Mouse (Mus musculus): ENCODE data around the gene Cplx3. TPM values are rescaled to one million over a fixed set of nuclear protein-coding genes. Genes with fewer than 3 reads are reported as not detected.

The Cplx3 gene
- polyA plus RNA-seq, 1 experiment from 2014 or later: 0.65 TPM

- 73% methylated on average over 14 of the region's 14 CpGs for WGBS
- Histone ChIP-seq H3K4me3 (replicated peaks) (no peak overlapping the region), H3K4me1 (peaks cover 12% of the 10 kb centered on the region; the same call in 1 of the 2 replicates), H3K27me3 (no peaks in the 10 kb centered on the region), H3K4me2 (no peak overlapping the region), H3K9ac (no peak overlapping the region), H3K9me3 (no peaks in the 10 kb centered on the region), H3K36me3 (replicated peaks) (peaks cover 74% of the 10 kb centered on the region), H3K27ac (no peak overlapping the region)
- peak; percentile 49 for ATAC-seq (ENCODE audit: low FRiP score)
Observed at GRCm38 (mm10) chr9:57629118-57629874, 23.2 kb upstream of the Cplx3 start.

- Histone ChIP-seq H3K27me3 (no peaks in the 10 kb centered on the region), H3K9ac (no peak overlapping the region), H3K27ac (no peak overlapping the region), H3K4me3 (replicated peaks) (no peak overlapping the region), H3K9me3 (no peaks in the 10 kb centered on the region), H3K4me2 (no peak overlapping the region), H3K4me1 (peaks cover 6% of the 10 kb centered on the region; the same call in 1 of the 2 replicates), H3K36me3 (replicated peaks) (peaks cover 72% of the 10 kb centered on the region)
- 93% methylated on average over 12 of the region's 12 CpGs for WGBS
- peak; percentile 20; the same call in 1 of the 2 replicates for ATAC-seq (ENCODE audit: low FRiP score)
Observed at GRCm38 (mm10) chr9:57628717-57629116, 22.6 kb upstream of the Cplx3 start.

- Histone ChIP-seq H3K9me3 (no peaks in the 10 kb centered on the region), H3K9ac (no peak overlapping the region), H3K36me3 (replicated peaks) (peaks cover 72% of the 10 kb centered on the region), H3K27me3 (no peaks in the 10 kb centered on the region), H3K27ac (no peak overlapping the region), H3K4me2 (no peak overlapping the region), H3K4me1 (peaks cover 4% of the 10 kb centered on the region; the same call in 1 of the 2 replicates), H3K4me3 (replicated peaks) (no peak overlapping the region)
- WGBS: 93% methylated on average over 11 of the region's 11 CpGs
- ATAC-seq (ENCODE audit: low FRiP score): no peak
Observed at GRCm38 (mm10) chr9:57627892-57628291, 21.8 kb upstream of the Cplx3 start.

GRCm38 (mm10) chr9:57627191-57627590, 21.1 kb upstream of the Cplx3 start:
- H3K27me3 ChIP-seq: no peaks in the 10 kb centered on the region
- H3K36me3 ChIP-seq (replicated peaks): peaks cover 70% of the 10 kb centered on the region
- WGBS: 92% methylated on average over 17 of the region's 17 CpGs
- no peak overlapping the region for H3K4me3 ChIP-seq (replicated peaks)
- ATAC-seq (ENCODE audit: low FRiP score): no peak
- peaks cover 4% of the 10 kb centered on the region; the same call in 1 of the 2 replicates for H3K4me1 ChIP-seq
- no peak overlapping the region for H3K4me2 ChIP-seq
- no peaks in the 10 kb centered on the region for H3K9me3 ChIP-seq
- H3K27ac ChIP-seq: no peak overlapping the region
- H3K9ac ChIP-seq: no peak overlapping the region

GRCm38 (mm10) chr9:57625674-57626500, 19.8 kb upstream of the Cplx3 start:
- H3K4me2 ChIP-seq: no peak overlapping the region
- WGBS: 70% methylated on average over 15 of the region's 15 CpGs
- no peak overlapping the region for H3K4me3 ChIP-seq (replicated peaks)
- H3K9me3 ChIP-seq: no peaks in the 10 kb centered on the region
- peak overlapping the region; percentile 12; the same call in 1 of the 2 replicates for H3K9ac ChIP-seq
- peak; percentile 27; the same call in 1 of the 2 replicates for ATAC-seq (ENCODE audit: low FRiP score)
- no peaks in the 10 kb centered on the region for H3K27me3 ChIP-seq
- H3K27ac ChIP-seq: 0 out of 2 replicates have a peak overlapping the region, but pooled peaks have one; percentile 25
- peaks cover 62% of the 10 kb centered on the region for H3K36me3 ChIP-seq (replicated peaks)
- peaks cover 4% of the 10 kb centered on the region; the same call in 1 of the 2 replicates for H3K4me1 ChIP-seq

GRCm38 (mm10) chr9:57624295-57624694, 18.2 kb upstream of the Cplx3 start:
- Histone ChIP-seq H3K36me3 (replicated peaks) (peaks cover 48% of the 10 kb centered on the region), H3K4me3 (replicated peaks) (no peak overlapping the region), H3K4me1 (peaks cover 4% of the 10 kb centered on the region; the same call in 1 of the 2 replicates), H3K27ac (no peak overlapping the region), H3K9me3 (no peaks in the 10 kb centered on the region), H3K4me2 (no peak overlapping the region), H3K9ac (no peak overlapping the region), H3K27me3 (no peaks in the 10 kb centered on the region)
- ATAC-seq (ENCODE audit: low FRiP score): no peak
- 92% methylated on average over 7 of the region's 7 CpGs for WGBS

GRCm38 (mm10) chr9:57620674-57621073, 14.6 kb upstream of the Cplx3 start, which contains the start of gene Lman1l:
Gene Lman1l, minus strand, starts transcription at chr9:57620774.
- peaks cover 13% of the 10 kb centered on the region for H3K36me3 ChIP-seq (replicated peaks)
- 99% methylated on average over 5 of the region's 5 CpGs for WGBS
- no peaks in the 10 kb centered on the region for H3K27me3 ChIP-seq
- no peak within 1 kb of the TSS for H3K4me2 ChIP-seq
- peaks cover under 1% of the 10 kb centered on the region; the same call in 1 of the 2 replicates for H3K4me1 ChIP-seq
- H3K27ac ChIP-seq: no peak within 1 kb of the TSS
- no peak for ATAC-seq (ENCODE audit: low FRiP score)
- no peaks in the 10 kb centered on the region for H3K9me3 ChIP-seq
- no peak within 1 kb of the TSS for H3K9ac ChIP-seq
- no peak within 1 kb of the TSS for H3K4me3 ChIP-seq (replicated peaks)

GRCm38 (mm10) chr9:57618854-57619253, 12.8 kb upstream of the Cplx3 start:
- H3K9ac ChIP-seq: no peak overlapping the region
- no peak overlapping the region for H3K4me3 ChIP-seq (replicated peaks)
- H3K4me2 ChIP-seq: no peak overlapping the region
- H3K4me1 ChIP-seq: no peaks in the 10 kb centered on the region
- H3K27me3 ChIP-seq: no peaks in the 10 kb centered on the region
- ATAC-seq (ENCODE audit: low FRiP score): no peak
- H3K27ac ChIP-seq: no peak overlapping the region
- no peaks in the 10 kb centered on the region for H3K9me3 ChIP-seq
- H3K36me3 ChIP-seq (replicated peaks): no peaks in the 10 kb centered on the region
- WGBS: 88% methylated on average over 8 of the region's 8 CpGs

GRCm38 (mm10) chr9:57617556-57618169, 11.6 kb upstream of the Cplx3 start:
- Histone ChIP-seq H3K9ac (no peak overlapping the region), H3K36me3 (replicated peaks) (no peaks in the 10 kb centered on the region), H3K27ac (no peak overlapping the region), H3K27me3 (no peaks in the 10 kb centered on the region), H3K9me3 (no peaks in the 10 kb centered on the region), H3K4me3 (replicated peaks) (no peak overlapping the region), H3K4me2 (no peak overlapping the region), H3K4me1 (no peaks in the 10 kb centered on the region)
- no peak for ATAC-seq (ENCODE audit: low FRiP score)
- 80% methylated on average over 8 of the region's 8 CpGs for WGBS

- Histone ChIP-seq H3K9me3 (no peaks in the 10 kb centered on the region), H3K4me1 (0 out of 2 replicates have a peak, but pooled peaks cover 8% of the 10 kb centered on the region), H3K9ac (no peak overlapping the region), H3K4me3 (replicated peaks) (no peak overlapping the region), H3K27me3 (no peaks in the 10 kb centered on the region), H3K36me3 (replicated peaks) (no peaks in the 10 kb centered on the region), H3K27ac (no peak overlapping the region), H3K4me2 (no peak overlapping the region)
- WGBS: 90% methylated on average over 4 of the region's 4 CpGs
- no peak for ATAC-seq (ENCODE audit: low FRiP score)
Observed at GRCm38 (mm10) chr9:57614786-57615185, 8.7 kb upstream of the Cplx3 start.

GRCm38 (mm10) chr9:57613975-57614374, 7.9 kb upstream of the Cplx3 start:
- no peak overlapping the region for H3K4me2 ChIP-seq
- H3K36me3 ChIP-seq (replicated peaks): no peaks in the 10 kb centered on the region
- 89% methylated on average over 7 of the region's 7 CpGs for WGBS
- H3K4me1 ChIP-seq: 0 out of 2 replicates have a peak, but pooled peaks cover 8% of the 10 kb centered on the region
- H3K27me3 ChIP-seq: no peaks in the 10 kb centered on the region
- no peak overlapping the region for H3K4me3 ChIP-seq (replicated peaks)
- no peak for ATAC-seq (ENCODE audit: low FRiP score)
- no peaks in the 10 kb centered on the region for H3K9me3 ChIP-seq
- H3K27ac ChIP-seq: no peak overlapping the region
- H3K9ac ChIP-seq: no peak overlapping the region

GRCm38 (mm10) chr9:57612587-57612986, 6.5 kb upstream of the Cplx3 start:
- Histone ChIP-seq H3K9me3 (no peaks in the 10 kb centered on the region), H3K4me3 (replicated peaks) (no peak overlapping the region), H3K4me2 (no peak overlapping the region), H3K36me3 (replicated peaks) (no peaks in the 10 kb centered on the region), H3K4me1 (0 out of 2 replicates have a peak, but pooled peaks cover 8% of the 10 kb centered on the region), H3K9ac (no peak overlapping the region), H3K27ac (no peak overlapping the region), H3K27me3 (peaks cover 7% of the 10 kb centered on the region; the same call in 1 of the 2 replicates)
- WGBS: 89% methylated on average over 7 of the region's 7 CpGs
- ATAC-seq (ENCODE audit: low FRiP score): no peak
